Mouse (Mus musculus) CH12.LX (cell line): ENCODE results near the gene Prr12. TPM values are rescaled to one million over a fixed set of nuclear protein-coding genes. Genes with fewer than 3 reads are reported as not detected.

Experiments
- DNase-seq: peaks from one replicate; pipeline ENCODE4 v3.0.0-alpha.2; 2013; ENCODE audit errors: extremely low read depth
- H3K27ac ChIP-seq: 2 replicates; pipeline ENCODE4 v1.5.1; 2012; ENCODE audit warnings: low read depth, mild to moderate bottlenecking, control low read depth, moderate library complexity; ENCODE audit not compliant: insufficient read depth
- H3K27me3 ChIP-seq: replicated peaks from 2 replicates; pipeline ENCODE3; 2012; ENCODE audit warnings: inconsistent platforms
- H3K36me3 ChIP-seq, 2 experiments: replicated peaks in 1 of 2; 2 replicates each; pipeline versions ENCODE3 to v1.6.1; 2012; ENCODE audit warnings: inconsistent platforms in 1 of 2, low read length in 1 of 2, mild to moderate bottlenecking in 1 of 2, mixed read lengths in 1 of 2, moderate library complexity in 1 of 2; ENCODE audit not compliant: control insufficient read depth in 1 of 2, insufficient read depth in 1 of 2
- H3K4me1 ChIP-seq, 2 experiments: 2 replicates each; pipeline ENCODE4 v1.6.1; 2012; ENCODE audit warnings: inconsistent platforms in 1 of 2, moderate library complexity in 1 of 2; ENCODE audit not compliant: insufficient read depth in 2 of 2, control insufficient read depth in 1 of 2
- H3K4me2 ChIP-seq: 2 replicates; pipeline ENCODE4 v1.6.1; 2012; ENCODE audit warnings: low read depth, mild to moderate bottlenecking, control low read depth; ENCODE audit not compliant: poor library complexity, insufficient read depth, severe bottlenecking
- H3K4me3 ChIP-seq, 3 experiments: fragments of 150-350 bp in 1 of 3; sonication (generic) in 1 of 3; replicated peaks in 1 of 3; 2 replicates each; pipeline versions ENCODE3 to v1.5.1; 2011 to 2012; ENCODE audit warnings: low read depth in 2 of 3, low read length in 2 of 3, mild to moderate bottlenecking in 2 of 3, moderate library complexity in 2 of 3, control low read depth in 1 of 3, improper control_type of control experiment in 1 of 3, inconsistent platforms in 1 of 3, mixed read lengths in 1 of 3; ENCODE audit not compliant: poor library complexity in 1 of 3
- H3K79me2 ChIP-seq: replicated peaks from 2 replicates; pipeline ENCODE4 v1.6.1; 2012; ENCODE audit warnings: mild to moderate bottlenecking, moderate library complexity; ENCODE audit not compliant: control insufficient read depth, poor library complexity, insufficient read depth, severe bottlenecking; ENCODE audit errors: extremely low read depth
- H3K9ac ChIP-seq: 2 replicates; pipeline ENCODE4 v1.6.1; 2012; ENCODE audit warnings: low read depth, mild to moderate bottlenecking, control low read depth, moderate library complexity; ENCODE audit not compliant: insufficient read depth
- H3K9me3 ChIP-seq: replicated peaks from 2 replicates; pipeline ENCODE3; 2012; ENCODE audit warnings: low read length, inconsistent platforms, mixed read lengths
- CHD2 ChIP-seq: IDR thresholded peaks from 2 replicates; pipeline ENCODE4 v1.6.1; 2011; ENCODE audit warnings: low read length, improper control_type of control experiment
- CTCF ChIP-seq, 2 experiments: IDR thresholded peaks in 1 of 2; conservative IDR thresholded peaks in 1 of 2; 2 replicates each; pipeline ENCODE4 v1.5.1; 2011 to 2012; ENCODE audit warnings: low read depth in 2 of 2, low read length in 2 of 2, improper control_type of control experiment in 1 of 2, inconsistent platforms in 1 of 2, mild to moderate bottlenecking in 1 of 2, moderate library complexity in 1 of 2
- E2F4 ChIP-seq: IDR thresholded peaks from 2 replicates; pipeline ENCODE4 v1.6.1; 2011; ENCODE audit warnings: low read depth, low read length, improper control_type of control experiment; ENCODE audit not compliant: insufficient replicate concordance
- ELF1 ChIP-seq: IDR thresholded peaks from 2 replicates; pipeline ENCODE4 v1.6.1; 2014; ENCODE audit warnings: low read depth, mild to moderate bottlenecking, inconsistent platforms, low read length, improper control_type of control experiment
- ETS1 ChIP-seq: conservative IDR thresholded peaks from 2 replicates; pipeline ENCODE4 v1.6.1; 2012; ENCODE audit warnings: low read depth, mild to moderate bottlenecking, inconsistent platforms, low read length, improper control_type of control experiment, moderate library complexity
- GABPA ChIP-seq: IDR thresholded peaks from 2 replicates; pipeline ENCODE4 v1.6.1; 2012; ENCODE audit warnings: low read depth, low read length, improper control_type of control experiment, inconsistent platforms; ENCODE audit not compliant: insufficient replicate concordance
- JUN ChIP-seq: IDR thresholded peaks from 2 replicates; pipeline ENCODE4 v1.6.1; 2011; ENCODE audit warnings: low read depth, mild to moderate bottlenecking, low read length, improper control_type of control experiment, moderate library complexity; ENCODE audit not compliant: insufficient read depth
- KAT2A ChIP-seq: IDR thresholded peaks from 2 replicates; pipeline ENCODE4 v1.6.1; 2012; ENCODE audit warnings: low read length, improper control_type of control experiment, inconsistent platforms; ENCODE audit not compliant: insufficient replicate concordance
- MAZ ChIP-seq: IDR thresholded peaks from 2 replicates; pipeline ENCODE4 v1.6.1; 2012; ENCODE audit warnings: low read depth, mild to moderate bottlenecking, inconsistent platforms, low read length, improper control_type of control experiment, moderate library complexity
- NELFE ChIP-seq: IDR thresholded peaks from 2 replicates; pipeline ENCODE4 v1.6.1; 2011; ENCODE audit warnings: low read depth, low read length, improper control_type of control experiment
- POLR2A ChIP-seq: IDR thresholded peaks from 2 replicates; pipeline ENCODE4 v1.6.1; 2011; ENCODE audit warnings: low read depth, mild to moderate bottlenecking, improper control_type of control experiment, low read length
- RCOR1 ChIP-seq: conservative IDR thresholded peaks from 2 replicates; pipeline ENCODE4 v1.6.1; 2012; ENCODE audit warnings: low read depth, mild to moderate bottlenecking, inconsistent platforms, low read length, improper control_type of control experiment
- SIN3A ChIP-seq: IDR thresholded peaks from 2 replicates; pipeline ENCODE4 v1.6.1; 2012; ENCODE audit warnings: low read length, improper control_type of control experiment, inconsistent platforms
- TCF12 ChIP-seq: IDR thresholded peaks from 2 replicates; pipeline ENCODE4 v1.6.1; 2014; ENCODE audit warnings: low read depth, mild to moderate bottlenecking, inconsistent platforms, low read length, improper control_type of control experiment
- UBTF ChIP-seq: IDR thresholded peaks from 2 replicates; pipeline ENCODE4 v1.6.1; 2012; ENCODE audit warnings: low read depth, mild to moderate bottlenecking, inconsistent platforms, low read length, improper control_type of control experiment, moderate library complexity
- USF1 ChIP-seq: IDR thresholded peaks from 2 replicates; pipeline ENCODE4 v1.6.1; 2014; ENCODE audit warnings: low read depth, mild to moderate bottlenecking, inconsistent platforms, low read length, improper control_type of control experiment
- ZKSCAN1 ChIP-seq: IDR thresholded peaks from 2 replicates; pipeline ENCODE4 v1.6.1; 2012; ENCODE audit warnings: low read depth, inconsistent platforms, low read length, improper control_type of control experiment, borderline replicate concordance
- ZNF384 ChIP-seq: IDR thresholded peaks from 2 replicates; pipeline ENCODE4 v1.6.1; 2012; ENCODE audit warnings: low read depth, low read length, improper control_type of control experiment, inconsistent platforms
- dilution Hi-C: fragments of 300-500 bp; cut with MboI; formaldehyde crosslinking; loops from 2 replicates; pipeline ENCODE4 v1.14.3; 2020; ENCODE audit warnings: low sequenced_read_pairs; ENCODE audit not compliant: extremely low pct_unique_long_range_greater_than_20kb, extremely low pct_ligation_motif_present
- in situ Hi-C: fragments of 300-500 bp; cut with MboI; formaldehyde crosslinking; loops from 3 replicates; pipeline ENCODE4 v1.14.3; 2019; ENCODE audit warnings: low sequenced_read_pairs, low pct_ligation_motif_present, low pct_unique_long_range_greater_than_20kb, mixed read lengths
- polyA plus RNA-seq: library from polyadenylated mRNA; unstranded; fragments of >175 nt; gene quantifications from 2 replicates; pipeline ENCODE4 v1.2.1, GENCODE M21; 2012; ENCODE audit warnings: low read depth; ENCODE audit not compliant: insufficient read length
- total RNA-seq, 2 experiments: library from RNA; depleted of rRNA; stranded (reverse); fragments of 300-350 nt in 1 of 2; fragments of >200 nt in 1 of 2; gene quantifications; 2 replicates each; pipeline ENCODE4 v1.2.3; 2012 to 2014

Gene Prr12
- total and polyA plus RNA-seq, 3 experiments, result 1.2 to 20.5 (median 6.5) TPM

GRCm38 (mm10) chr7:44997231-44997939 lies 55.3 kb downstream of the Prr12 start, which contains the start of gene Irf3 (continued):
- TF ChIP-seq MAZ (no peak), ZKSCAN1 (no peak), RCOR1 (no peak), TCF12 (0 out of 2 replicates have a peak, but pooled peaks have one; percentile 25), ZNF384 (no peak), ELF1 (peak; percentile 83), JUN (no peak), NELFE (peak; percentile 78), E2F4 (no peak), UBTF (peak; percentile 81; the same call in 1 of the 2 replicates), GABPA (peak; percentile 49; the same call in 1 of the 2 replicates), KAT2A (peak; percentile 83; the same call in 1 of the 2 replicates), POLR2A (peak; percentile 82), ETS1 (no peak)

- no peak for DNase-seq
- Histone ChIP-seq H3K79me2 (peaks cover 18% of the 10 kb centered on the region), H3K4me1 (peaks cover 3 to 28% of the 10 kb centered on the region in 2 experiments; a peak in 3 of 4 replicates), H3K27me3 (no peaks in the 10 kb centered on the region), H3K4me2 (peak overlapping the region; percentile 32), H3K4me3 (peak overlapping the region; percentile 67 to 93 (median 68)), H3K9me3 (no peaks in the 10 kb centered on the region), H3K36me3 (peaks cover 47 to 66% of the 10 kb centered on the region in 2 experiments), H3K27ac (no peak overlapping the region), H3K9ac (peak overlapping the region; percentile 42)
- in situ Hi-C loops (no loop called here), dilution Hi-C loops (no loop called here)
- TF ChIP-seq CTCF (conservative IDR thresholded peaks at IDR 0.05 in 1 of 2, IDR thresholded peaks at IDR 0.05 in 1 of 2; ENCODE audit: low read depth in 2 of 2, low read length in 2 of 2) (no peak), SIN3A (no peak), KAT2A (no peak), ETS1 (no peak), GABPA (no peak), USF1 (no peak), CHD2 (no peak)
These were observed 56.0 kb downstream of the Prr12 start for GRCm38 (mm10) chr7:44996672-44997071.
